Mouse (Mus musculus): ENCODE measurements around the gene Ncl.
"Not testable (repeated sequence)": the region's sequence is repeated elsewhere in the genome, so short reads cannot be mapped to it uniquely, and the experiment has no call there.

Gene Ncl

DNA sequence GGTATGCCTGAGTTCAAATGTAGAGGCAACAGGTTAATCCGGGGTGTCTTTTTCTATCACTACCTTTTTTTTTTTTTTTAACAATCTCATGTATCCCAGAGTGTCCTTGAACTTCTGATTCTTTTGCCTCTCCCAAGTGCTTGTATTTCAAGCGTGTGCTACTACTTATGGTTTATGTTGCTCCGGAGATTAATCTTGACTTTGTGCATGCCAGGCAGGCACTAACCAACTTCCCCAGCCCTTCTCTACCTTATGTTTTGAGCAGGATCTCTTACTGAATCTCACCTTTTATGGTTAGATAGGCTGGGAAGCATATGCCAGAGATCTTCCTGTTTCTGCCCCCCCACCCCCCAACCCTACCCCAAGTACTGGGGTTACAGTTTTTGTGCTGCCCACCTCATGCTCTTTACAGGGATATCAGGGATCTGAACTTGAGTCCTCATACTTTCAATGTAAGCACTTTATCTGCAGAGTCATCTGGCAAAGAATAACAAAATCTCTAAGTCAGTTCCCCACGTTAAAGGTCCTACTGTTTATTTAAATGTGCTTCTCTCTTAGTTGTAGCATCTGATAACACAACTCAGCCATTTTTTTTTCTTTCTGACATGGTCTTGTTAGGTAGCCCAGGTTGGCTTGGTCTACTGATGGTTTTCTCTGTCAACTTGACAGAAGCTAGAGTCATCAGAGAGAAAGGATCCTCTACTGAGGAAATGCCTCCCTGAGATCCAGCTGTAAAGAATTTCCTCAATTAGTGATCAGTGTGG lies 2.8 kb upstream of the Ncl start:
- intact Hi-C loops (cut with DNase I): no loop called here

DNA sequence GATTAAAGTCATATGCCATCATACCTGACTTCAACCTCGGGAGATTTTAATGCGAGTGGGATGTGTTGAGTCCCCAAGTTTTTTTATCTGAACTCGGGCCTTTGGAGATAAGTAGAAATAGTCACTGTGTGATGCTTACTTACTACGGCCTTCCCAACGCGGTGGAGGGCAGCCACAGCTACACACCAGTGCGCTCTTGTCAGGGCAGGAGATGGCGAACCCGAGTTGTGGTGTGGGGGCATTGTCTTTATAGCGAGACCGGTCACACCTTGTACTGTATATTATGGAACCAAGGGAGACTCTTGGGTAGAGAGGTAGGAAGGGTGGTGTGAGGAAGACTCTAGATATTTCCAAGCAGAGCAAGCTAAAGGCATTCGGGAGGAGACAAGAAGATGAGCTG lies 1.2 kb upstream of the Ncl start:
- intact Hi-C loops (cut with DNase I): no loop called here

DNA sequence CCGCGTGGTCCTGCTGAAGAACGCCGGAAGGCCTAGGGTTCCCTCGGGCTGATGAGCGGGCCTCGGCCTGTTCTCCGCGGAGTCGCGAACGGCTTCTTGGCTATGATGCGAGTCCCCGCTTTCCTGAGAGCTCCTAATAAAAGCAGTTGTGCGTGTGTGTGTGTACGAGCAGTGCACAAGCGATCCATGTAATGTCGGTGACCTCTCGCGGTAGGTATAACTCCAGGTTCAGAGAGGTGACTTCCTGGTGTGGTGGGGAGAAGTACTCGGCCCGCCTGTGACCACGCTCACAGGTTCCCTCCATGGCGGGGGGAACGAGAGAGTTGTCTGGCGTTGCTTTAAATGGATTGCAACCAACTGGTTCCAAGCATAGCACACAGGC lies 589 bp upstream of the Ncl start:
- intact Hi-C loops (cut with DNase I): loop anchor here (10.0 kb wide), 1 partner anchor 275 kb away; no protein-coding TSS in a partner anchor

DNA sequence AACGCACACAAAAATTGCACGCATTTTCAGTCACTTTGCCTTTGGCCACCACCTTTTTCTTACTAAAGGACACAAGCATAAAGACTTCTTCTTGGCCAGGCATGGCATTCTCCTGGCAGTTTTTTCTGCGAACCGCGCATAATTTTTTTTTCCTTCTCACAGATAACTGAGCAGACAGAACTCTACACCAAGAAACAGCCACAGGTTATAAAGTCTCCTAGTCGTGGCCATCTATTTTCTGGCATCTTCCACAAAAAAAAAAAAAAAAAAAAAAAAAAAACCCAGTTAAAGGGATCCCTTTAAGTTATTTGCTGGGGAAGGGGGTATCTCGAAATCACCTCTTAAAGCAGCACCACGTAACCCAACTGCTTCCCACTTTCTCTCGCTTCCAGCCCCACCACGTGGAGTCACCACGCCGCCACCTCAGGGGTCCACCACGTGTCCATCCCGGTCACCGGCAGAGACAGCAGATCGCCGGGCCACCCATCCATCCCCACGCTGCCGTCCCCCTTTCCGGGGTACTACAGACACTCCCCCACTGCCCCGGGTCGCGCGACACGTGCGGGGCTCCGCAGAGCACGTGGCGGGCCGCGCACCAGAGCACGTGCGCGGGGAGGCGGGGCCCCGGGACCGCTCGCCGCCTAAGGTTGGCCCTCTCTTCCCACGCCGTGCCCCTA lies 833 bp downstream of the Ncl start:
- intact Hi-C loops (cut with DNase I): loop anchor here (10.0 kb wide), 1 partner anchor 274 kb away; no protein-coding TSS in a partner anchor

DNA sequence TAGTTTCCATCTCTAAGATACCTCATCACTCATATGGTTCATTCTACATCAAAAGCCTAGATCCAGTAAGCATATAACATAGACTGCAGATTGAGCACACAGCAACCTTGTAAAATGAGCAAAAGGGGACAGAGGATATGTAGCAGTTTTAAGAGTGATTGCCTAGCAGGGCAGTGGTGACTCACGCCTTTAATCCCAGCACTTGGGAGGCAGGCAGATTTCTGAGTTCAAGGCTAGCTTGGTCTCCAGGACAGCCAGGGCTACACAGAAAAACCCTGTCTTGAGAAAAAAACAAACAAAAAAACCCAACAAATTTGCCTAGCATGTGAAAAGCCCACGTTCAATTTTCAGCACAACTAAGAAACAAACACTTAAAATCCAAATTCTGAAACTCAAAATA lies 5.0 kb downstream of the Ncl start:
- intact Hi-C loops (cut with DNase I): loop anchor here (10.0 kb wide), 1 partner anchor 269 kb away; no protein-coding TSS in a partner anchor

DNA sequence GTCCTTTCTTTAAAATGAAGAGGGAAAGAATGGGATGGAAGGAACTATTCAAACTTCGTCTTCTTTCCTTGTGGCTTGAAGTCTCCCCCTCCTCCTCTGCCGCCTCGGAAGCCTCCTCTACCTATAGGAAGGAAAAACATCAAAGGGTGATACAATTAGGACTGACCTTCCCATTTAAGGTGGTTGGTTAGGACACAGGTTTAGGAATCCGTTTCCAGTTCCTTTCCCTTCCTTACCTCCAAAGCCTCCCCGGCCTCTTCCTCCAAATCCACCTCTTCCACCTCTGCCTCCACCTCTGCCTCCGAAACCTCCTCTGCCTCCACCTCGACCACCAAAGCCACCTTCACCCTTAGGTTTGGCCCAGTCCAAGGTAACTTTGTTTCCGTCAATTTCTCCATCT lies 8.6 kb downstream of the Ncl start:
- intact Hi-C loops (cut with DNase I): loop anchor here (10.0 kb wide), 1 partner anchor 266 kb away; no protein-coding TSS in a partner anchor

DNA sequence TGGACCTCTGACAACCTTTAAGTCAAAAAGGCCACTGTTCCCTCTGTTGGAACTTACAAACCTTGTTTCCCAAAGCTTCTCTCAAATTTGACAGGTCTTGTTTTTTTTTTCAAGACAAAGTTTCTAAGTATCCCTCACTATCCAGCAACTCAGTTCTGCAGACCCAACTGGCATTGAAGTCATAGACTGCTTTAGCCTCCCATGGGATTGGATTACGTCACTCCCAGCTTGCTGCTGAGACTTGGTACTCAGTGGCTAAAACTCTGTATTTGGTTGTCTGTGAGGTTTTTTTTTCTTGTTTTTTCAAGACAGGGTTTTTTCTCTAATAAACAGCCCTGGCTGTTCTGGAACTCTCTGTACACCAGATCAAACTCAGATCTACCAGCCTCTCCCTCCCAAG lies 9.5 kb downstream of the Ncl start:
- intact Hi-C loops (cut with DNase I): loop anchor here (10.0 kb wide), 1 partner anchor 265 kb away; no protein-coding TSS in a partner anchor

DNA sequence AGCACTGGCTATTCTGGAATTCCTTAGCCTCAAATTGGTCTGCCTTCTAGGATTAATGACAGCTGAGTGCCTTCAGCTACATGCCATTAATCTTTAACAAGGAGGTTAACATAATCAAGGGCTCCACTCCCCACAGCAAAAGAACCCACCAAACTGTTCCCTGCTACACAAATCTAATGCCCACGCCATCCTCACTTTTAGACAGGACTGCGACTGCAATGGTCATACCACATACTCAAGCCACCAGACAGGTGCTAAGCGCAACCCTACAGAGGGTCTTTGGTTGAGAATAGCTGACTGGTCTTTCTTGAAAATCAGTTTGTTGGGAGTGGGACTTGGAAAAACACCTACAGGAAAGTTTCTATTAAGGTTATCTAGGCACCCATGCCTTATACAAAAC lies 10.0 kb downstream of the Ncl start:
- intact Hi-C loops (cut with DNase I): no loop called here

DNA sequence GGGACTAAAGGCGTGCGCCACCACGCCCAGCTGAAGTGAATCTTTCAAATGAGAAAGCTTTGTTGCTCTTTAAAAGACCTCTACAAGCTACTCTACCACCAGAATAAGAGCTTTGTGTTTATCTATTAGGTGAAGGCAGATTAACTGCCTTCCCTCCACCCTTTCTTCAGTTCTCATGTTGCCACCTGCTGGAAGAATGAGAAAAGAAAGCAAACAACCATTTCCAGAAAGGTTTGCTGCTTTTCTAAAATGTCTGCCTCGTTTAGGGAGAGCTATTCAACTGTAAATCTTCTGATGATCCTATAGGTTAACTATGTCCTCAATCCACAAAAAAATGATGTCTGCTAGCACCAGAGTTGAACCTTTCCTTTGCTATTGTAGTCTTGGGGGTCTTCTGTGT lies 10.4 kb downstream of the Ncl start:
- intact Hi-C loops (cut with DNase I): no loop called here

DNA sequence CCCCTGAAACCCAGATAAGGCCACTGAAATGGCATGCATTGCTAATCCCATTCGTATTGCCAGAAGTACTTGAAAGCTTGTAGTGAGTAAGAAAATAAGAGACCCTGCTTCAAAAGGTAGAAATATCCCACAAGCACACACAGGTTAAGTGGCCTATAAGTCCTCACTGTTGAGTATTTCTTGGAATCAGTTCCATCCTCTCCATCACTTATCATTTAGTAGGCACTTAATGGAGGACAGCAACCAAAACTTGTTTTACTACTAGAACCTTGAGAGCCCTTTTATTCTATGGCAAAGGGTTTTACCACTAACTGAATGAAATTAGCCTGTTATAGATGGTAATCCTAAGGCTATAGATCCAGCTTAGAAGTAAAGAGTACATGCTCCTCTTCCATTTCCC lies 11.1 kb downstream of the Ncl start:
- intact Hi-C loops (cut with DNase I): no loop called here

DNA sequence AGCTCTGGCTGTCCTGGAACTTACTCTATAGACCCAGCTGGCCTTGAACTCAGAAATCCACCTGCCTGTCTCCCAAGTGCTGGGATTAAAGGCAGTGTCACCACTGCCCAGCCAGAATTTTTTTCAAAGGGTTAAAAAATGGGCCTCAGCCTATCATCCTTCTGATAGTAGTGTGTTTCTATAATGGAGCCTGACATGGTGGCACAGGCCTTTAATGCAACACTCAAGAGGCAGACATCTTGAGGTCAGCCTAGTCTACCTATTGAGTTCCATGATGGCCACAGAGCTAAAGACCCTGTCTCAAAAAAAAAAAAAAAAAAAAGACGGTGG lies 11.5 kb downstream of the Ncl start:
- intact Hi-C loops (cut with DNase I): no loop called here

DNA sequence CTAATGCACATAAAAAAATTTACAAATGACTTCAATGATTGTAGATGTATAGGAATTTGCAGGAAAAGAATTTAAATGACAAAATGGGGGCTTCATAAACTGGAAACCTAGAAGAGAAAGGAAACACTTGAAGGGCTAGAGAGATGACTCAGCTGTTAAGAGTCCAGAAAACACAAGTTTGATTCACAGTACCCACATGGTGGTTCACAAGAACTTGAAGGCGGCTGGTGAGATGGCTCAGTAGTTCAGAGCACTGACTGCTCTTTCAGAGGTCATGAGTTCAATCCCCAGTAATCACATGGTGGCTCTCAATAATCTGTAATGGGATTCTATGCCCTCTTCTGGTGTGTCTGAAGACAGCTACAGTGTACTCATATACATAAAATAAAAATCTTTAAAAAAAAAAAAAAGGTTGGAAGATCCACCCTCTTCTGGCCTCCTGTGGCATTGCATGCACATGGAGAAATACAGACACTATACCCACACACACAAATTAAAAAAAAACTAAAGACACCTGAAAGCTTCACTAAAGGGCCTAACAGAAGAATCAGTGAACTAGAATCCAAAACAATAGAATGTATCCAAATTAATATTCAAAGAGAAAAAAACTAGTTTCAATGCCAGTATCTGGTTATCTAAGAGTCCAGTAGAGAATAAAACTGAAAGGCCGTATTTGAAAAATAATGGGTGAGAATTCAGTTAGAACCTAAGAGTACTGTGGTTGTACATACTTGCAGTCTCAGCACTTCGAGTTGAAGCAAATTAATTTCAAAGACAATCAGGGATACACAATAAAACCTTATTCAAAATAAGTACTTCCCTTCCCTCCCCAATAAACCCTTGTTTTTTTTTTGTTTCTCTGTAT lies 12.1 kb downstream of the Ncl start:
- intact Hi-C loops (cut with DNase I): no loop called here

DNA sequence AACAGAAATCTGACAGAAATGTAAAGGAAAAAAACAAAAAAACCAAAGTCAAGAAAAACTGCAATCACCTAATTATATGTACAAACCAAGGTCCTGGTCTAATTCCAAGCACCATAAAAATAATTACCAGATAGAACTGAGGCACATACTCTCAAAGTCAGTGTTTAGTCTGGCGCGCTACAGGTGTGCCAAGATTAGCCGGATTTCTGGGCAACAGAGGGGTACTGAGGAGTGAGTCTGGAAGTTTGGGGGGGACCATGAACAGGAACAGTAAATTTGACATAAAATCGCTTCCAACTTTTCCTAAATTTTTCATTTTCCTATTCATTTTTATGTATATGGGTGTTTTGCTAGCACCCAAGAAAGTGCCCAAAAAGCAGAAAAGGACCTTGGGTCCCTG lies 13.2 kb downstream of the Ncl start:
- intact Hi-C loops (cut with DNase I): no loop called here

DNA sequence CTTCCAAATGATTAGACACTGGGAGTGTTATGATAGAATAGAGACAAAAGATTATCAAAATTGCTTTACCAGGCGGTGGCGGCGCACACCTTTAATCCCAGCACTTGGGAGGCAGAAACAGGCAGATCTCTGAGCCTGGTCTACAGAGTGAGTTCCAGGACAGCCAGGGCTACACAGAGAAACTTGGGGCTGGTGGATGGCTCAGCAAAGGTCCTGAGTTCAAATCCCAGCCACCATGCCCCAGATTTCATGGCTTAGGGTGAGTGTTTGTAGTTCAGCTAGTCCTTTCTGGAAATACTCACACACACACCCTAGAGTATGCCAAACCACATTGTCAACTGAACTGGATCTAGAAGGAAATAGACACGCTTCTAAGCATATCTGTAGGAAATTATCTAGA lies 14.1 kb downstream of the Ncl start:
- intact Hi-C loops (cut with DNase I): no loop called here

DNA sequence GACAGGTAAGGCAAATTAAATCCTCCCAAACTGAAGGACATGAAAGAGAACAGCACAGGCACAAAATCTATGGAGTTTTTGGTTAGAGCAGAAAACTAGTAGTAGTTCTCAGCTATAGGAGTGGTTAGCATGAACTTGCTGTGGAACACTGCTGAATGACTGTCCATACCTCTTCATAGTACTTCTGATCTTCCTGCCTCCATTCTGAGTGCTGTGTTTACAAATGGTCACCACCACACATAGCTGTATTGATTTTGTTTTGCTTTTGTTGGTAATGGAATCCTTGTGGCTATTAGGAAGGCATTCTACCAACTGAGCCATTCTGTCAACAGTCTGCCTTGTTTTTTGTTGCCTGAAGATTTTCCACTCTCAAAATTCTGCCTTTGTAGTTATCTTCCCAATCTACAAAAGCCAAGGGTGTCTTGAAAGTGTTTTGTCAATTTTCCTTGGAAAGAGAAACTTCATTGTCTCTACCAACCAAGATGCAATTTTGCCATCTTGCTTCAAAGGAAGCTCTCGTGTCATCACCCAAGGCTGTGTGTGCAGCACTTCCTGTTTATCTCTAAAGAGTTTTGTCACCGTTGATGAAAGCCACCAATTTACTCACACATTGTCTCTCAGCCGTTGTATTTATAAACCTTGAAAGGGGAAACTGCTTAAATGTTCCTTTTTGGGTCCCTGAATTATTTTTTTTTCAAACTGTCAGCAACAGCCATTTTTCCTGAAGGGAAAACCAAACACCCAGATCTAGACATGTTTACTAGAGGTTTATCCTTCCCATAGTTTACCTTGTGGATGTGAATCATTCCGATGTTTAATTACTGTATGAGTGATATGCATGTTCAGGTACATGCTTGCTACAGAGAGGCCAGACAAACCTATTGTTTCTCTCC lies 15.0 kb downstream of the Ncl start:
- intact Hi-C loops (cut with DNase I): loop anchor here (2.0 kb wide), 1 partner anchor 165 kb away; no protein-coding TSS in a partner anchor

DNA sequence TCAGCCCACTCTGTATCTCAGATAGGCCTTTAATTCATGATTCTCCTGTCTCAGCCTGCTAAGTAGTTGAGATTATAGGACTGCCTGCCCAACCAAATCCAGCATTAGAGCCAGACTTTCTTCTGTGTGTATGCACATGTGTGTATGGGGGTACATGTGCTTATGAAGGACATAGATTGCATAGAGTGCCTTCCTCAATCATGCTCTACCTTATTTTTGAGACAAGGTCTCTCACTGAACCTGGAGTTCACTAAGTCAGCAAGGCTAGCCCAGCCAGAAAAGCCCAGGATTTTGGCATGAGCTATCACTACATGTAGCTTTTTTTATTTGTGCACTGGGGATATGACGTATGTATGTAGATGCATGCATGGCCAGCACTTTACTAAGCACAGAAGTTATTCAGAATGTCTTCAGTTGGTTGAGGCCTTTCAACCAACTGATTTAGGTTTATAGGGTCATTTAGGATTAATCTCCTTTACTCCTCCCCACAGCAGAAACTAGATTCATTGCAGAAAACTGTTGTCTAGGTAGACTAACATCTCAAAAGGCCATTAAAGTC lies 16.0 kb downstream of the Ncl start:
- intact Hi-C loops (cut with DNase I): loop anchor here (2.0 kb wide), 1 partner anchor 164 kb away; no protein-coding TSS in a partner anchor

DNA sequence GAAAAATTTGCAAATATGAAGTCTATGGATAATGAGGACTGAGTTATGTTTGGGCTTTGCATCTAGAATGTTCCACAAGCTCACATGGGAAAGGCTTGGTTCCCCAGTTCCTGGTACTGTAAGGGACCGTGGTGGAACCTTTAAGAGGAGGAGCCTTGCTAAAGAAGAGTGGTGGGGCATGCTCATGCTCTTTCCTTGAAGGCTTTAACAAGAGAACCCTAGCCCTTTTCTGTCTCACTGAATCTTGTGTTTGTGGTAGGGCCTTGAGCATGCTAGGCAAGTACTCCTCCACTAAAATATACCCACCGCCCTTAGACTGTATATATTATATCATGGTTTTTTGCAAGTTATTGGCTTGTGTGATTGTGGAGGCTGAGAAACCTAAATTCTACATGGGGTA lies 16.8 kb downstream of the Ncl start:
- intact Hi-C loops (cut with DNase I): loop anchor here (2.0 kb wide), 1 partner anchor 164 kb away; no protein-coding TSS in a partner anchor

DNA sequence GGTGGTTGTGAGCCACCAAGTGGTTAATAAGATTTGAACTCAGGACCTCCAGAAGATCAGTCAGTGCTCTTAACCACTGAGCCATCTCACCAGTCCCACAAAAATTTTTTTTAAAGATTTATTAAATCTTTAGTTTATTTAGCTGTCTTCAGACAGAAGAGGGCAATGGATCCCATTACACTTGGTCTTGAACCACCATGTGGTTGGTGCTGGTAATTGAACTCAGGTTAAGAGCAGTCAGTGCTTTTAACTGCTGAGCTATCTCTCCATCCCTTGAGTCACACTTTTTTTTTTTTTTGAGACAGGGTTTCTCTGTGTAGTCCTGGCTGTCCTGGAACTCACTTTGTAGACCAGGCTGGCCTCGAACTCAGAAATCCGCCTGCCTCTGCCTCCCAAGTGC lies 18.1 kb downstream of the Ncl start:
- intact Hi-C loops (cut with DNase I): not testable (repeated sequence)

DNA sequence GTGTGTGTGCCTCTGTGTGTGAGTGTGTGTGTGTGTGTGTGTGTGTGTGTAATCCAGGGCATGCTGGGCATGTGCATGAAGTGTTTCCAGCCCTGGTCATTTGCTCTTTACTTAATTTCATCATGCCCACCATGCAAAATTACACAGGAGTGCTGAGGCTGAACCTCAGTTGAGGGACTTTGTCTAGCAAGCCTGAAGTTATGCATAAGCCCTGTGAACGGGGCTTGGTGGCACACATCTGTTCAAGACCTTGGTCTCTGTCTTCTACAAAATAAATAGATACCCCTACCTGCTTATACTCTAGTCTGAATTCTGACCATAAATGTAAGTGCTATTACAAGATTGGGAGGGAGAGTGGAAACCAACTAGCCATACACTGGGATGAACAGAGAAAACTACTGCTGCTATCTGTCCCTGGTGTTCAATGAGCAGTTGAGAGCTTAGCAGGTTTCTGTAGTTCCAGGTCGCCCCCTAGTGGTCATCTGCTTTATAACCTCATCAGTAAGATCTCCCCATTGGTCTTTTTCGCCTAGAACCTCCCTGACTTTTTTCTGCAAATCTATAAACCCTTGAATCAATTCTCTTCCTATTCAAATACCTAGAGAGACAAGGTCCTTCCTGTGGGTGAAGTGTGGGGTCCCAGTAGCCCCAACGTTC lies 19.9 kb downstream of the Ncl start:
- intact Hi-C loops (cut with DNase I): loop anchor here (1.0 kb wide), 1 partner anchor 125 kb away; no protein-coding TSS in a partner anchor

DNA sequence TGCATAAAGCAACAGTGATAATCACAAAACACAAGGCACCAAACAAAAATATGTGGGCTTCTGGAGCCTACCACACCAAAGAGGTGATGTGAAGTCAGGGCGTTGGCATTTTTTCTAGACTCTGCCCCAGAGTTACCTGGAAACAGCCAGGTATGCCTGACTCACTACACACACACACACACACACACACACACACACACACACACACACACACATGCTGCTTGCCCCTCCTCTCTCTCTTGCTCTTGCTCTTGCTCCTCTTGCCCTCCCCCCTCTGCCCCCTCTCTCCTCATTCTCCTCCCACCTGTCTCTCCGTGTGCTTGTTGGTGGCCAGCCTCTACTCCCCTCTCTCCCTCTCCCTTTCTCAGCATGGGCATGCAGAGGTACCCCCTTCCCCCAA lies 22.9 kb downstream of the Ncl start:
- intact Hi-C loops (cut with DNase I): no loop called here

Measured in adrenal gland (tissue).